Mouse (Mus musculus): Measurements from ENCODE around the gene Sh3tc1.

Gene Sh3tc1

GRCm38 (mm10) chr5:35676964-35677363 is 62.8 kb downstream of the Sh3tc1 start:
- no peak for DNase-seq

GRCm38 (mm10) chr5:35674081-35674555 is 65.7 kb downstream of the Sh3tc1 start:
- no peak for DNase-seq

GRCm38 (mm10) chr5:35673086-35673485 is 66.7 kb downstream of the Sh3tc1 start:
- DNase-seq, result peak; percentile 35

- no peak for DNase-seq
These were observed 67.2 kb downstream of the Sh3tc1 start for GRCm38 (mm10) chr5:35672581-35672980.

DNA sequence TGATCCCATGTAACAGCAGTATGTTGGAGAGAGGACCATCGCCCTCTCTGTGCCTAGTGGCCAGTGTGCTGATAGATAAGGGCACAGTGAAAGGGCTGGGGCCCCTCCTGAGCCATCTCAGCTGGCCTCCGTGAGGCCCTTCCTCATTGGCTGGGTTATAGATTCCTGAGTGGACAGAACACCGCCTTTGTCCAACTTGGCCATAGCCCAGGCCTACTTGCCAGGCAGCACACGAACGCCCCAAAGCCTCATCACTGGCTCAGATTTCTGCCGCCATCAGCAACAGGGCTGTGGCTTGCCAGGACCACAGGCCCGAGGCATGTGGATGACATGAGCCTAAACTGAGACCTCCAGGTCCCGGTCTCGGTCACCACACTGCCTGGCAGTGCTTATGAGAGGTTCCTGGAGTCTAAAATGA is 68.3 kb downstream of the Sh3tc1 start:
- peak; percentile 30 for DNase-seq

DNA sequence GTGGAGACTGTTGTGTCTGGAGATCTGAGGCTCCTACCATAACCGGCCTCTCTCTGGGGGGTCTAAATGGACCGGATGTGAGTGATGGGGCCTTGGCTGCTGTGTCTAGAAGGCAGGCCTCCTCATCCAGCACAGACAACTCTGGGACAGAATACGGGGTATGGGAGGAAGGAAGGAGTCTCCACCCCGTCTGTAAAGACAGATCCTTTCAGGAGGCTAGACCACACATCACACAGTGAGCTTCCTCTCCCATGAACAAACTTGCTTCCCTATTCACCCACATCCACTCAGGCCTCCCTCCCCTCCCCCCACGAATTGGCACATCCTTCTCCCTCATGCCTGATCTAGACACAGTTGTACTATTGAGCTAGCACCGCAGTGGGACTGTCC is 69.4 kb downstream of the Sh3tc1 start:
- no peak for DNase-seq

- no peak for DNase-seq
These were observed 69.9 kb downstream of the Sh3tc1 start for GRCm38 (mm10) chr5:35669747-35670411.

DNA sequence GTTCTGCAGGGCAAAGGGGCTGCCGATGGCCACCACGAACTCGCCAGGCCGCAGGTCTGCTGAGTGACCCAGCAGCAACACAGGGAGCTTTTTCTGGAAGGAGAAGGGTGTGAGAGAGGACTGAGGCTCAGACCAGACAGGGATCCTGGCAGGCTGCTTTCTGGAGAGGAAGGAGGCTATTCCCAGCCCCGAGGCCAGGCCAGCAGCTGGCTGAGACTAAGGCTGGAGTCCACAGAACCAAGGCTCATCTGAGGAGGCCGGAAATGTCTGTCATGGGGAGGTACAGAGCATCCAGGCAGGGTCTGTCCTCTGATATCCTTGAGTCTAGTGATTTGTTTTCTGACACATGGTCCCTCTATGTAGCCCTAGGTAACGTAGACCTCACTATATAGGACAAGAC is 73.6 kb downstream of the Sh3tc1 start:
- DNase-seq, result no peak

DNA sequence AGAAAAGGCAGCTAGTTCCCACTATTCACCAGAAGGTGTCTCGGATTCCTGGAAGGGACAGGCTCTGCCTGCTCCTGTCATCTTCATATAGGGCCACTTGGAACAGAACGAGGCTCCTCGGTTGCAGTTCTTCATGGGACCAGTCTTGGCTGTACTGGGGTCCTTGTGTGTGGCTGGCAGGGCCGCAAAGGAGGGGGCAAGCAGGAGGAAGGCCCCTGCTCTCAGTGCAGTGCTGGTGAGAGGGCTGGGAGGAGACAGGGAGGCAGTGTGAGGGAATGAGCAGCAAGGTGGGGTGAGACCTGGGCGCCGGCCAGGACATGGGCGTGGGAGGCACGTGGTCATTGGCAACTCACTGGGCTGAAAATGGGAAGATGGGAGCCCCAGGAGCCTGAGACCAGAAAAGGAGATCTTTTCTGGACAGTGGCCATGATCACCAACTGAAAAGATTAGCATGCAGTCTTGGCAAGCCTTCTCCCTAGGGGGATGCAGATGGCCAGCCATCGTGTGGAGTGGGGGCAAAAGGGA is 77.7 kb downstream of the Sh3tc1 start:
- DNase-seq, result no peak

DNA sequence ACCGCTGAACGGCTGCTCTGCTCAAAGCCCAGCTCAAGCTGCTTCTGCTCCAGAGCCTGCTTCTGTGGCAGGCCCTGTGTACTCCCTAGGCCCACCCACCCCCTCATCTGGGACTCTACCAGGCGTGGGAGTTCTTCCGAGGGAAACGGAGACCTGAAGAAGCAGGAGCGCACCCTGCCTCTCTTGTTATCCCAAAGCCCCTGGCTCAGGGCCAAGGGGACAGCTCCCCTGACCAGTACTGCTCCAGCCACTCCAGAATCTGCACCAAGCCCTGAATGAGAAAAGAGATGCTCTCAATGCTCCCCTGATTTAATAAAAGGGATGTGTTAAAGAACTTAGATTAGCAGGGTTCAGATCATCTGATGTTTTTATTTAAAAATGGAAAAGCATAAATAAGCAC is 78.6 kb downstream of the Sh3tc1 start:
- no peak for DNase-seq

- no peak for DNase-seq
These were observed 80.3 kb downstream of the Sh3tc1 start for GRCm38 (mm10) chr5:35659503-35659902.

GRCm38 (mm10) chr5:35655753-35656485 is 83.9 kb downstream of the Sh3tc1 start:
- DNase-seq, result no peak

- no peak for DNase-seq
These were observed 85.9 kb downstream of the Sh3tc1 start for GRCm38 (mm10) chr5:35653743-35654395.

GRCm38 (mm10) chr5:35652872-35653271 is 86.9 kb downstream of the Sh3tc1 start:
- DNase-seq, result no peak

DNA sequence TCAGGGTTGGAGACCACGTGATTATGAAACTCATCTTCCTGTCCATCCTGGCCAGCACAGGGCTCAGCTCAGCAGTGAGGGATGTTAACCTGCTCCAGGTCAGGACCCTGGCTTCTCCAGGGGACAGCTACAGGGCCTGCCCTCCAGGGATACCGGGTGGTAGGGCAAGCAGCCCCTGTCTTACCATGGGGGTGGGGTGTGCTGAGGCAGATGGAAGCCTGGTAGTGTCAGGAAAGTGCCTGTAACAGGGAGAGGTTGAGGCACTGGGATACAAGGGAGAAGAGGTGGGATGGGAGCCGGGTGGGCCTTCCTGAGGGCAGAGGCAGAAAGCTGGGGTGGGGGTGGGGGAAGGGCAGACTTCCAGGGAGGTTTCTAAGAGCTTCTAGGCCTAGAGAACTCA is 87.5 kb downstream of the Sh3tc1 start:
- no peak for DNase-seq

DNA sequence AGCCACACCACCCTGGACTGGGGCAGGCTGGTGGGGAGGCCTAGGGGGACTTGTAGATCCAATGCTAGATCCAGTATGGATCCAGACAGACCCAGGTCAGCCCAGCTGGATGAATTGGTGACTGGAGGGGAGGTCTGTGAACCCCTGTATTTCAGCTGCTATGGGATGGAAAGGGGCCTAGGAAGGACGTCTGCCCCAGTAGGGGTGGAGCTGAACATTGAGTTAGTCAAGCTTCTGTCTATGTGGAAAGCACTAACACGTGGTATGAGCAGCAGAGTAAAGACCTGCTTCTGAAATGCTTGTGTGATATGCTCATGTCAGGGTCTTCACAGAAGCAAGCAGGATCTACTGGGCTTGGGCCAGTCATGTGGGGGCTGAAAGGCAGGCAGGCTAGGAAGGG is 91.6 kb downstream of the Sh3tc1 start:
- DNase-seq, result no peak

DNA sequence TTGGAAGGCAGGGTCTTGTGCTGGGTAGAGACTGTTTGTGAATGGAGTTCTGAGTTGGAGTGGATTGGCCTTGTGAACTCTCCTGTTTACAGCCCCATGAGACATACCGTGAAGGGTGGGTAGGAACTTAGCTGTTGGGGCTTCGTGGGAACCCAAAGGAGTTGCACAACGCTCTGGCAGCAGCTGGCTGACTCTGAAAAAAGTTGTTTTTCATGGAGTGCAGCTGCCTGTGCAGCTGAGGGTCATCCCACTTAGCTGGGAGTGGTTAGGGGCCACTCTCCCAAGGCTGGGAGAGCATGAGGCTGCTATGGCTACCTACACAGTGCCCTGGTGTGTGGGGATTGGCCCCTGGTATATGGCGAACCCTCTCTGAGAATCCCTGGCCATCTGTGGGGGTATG is 92.2 kb downstream of the Sh3tc1 start:
- DNase-seq, result no peak

Measured in right cerebral cortex, postnatal 25 days (tissue).